Mouse (Mus musculus) neural tube, embryonic 13.5 days (tissue): ENCODE measurements around the gene Megf9. TPM values are rescaled to one million over a fixed set of nuclear protein-coding genes. Genes with fewer than 3 reads are reported as not detected.

Experiments
- ATAC-seq: fragments of 200-750 bp; cut with Nextera tagmentation; 2 replicates; pipeline ENCODE4 v1.8.0; 2017; ENCODE audit warnings: low read depth, mild to moderate bottlenecking, moderate TSS enrichment, moderate library complexity
- H3K27ac ChIP-seq: fragments of 300-500 bp; sonication (generic); replicated peaks from 2 replicates; pipeline ENCODE4 v1.5.1; 2015; ENCODE audit warnings: moderate library complexity, mild to moderate bottlenecking, inconsistent platforms
- H3K27me3 ChIP-seq: fragments of 300-500 bp; sonication (generic); 2 replicates; pipeline ENCODE4 v1.6.1; 2015; ENCODE audit warnings: mild to moderate bottlenecking, inconsistent platforms
- H3K36me3 ChIP-seq: fragments of 300-500 bp; sonication (generic); 2 replicates; pipeline ENCODE4 v1.6.1; 2015; ENCODE audit warnings: mild to moderate bottlenecking, inconsistent platforms
- H3K4me1 ChIP-seq: fragments of 300-500 bp; sonication (generic); replicated peaks from 2 replicates; pipeline ENCODE4 v1.6.1; 2015; ENCODE audit warnings: inconsistent platforms
- H3K4me2 ChIP-seq: fragments of 300-500 bp; sonication (generic); 2 replicates; pipeline ENCODE4 v1.6.1; 2015; ENCODE audit warnings: inconsistent platforms, mild to moderate bottlenecking, moderate library complexity
- H3K4me3 ChIP-seq: fragments of 300-500 bp; sonication (generic); 2 replicates; pipeline ENCODE4 v1.5.1; 2015; ENCODE audit warnings: mild to moderate bottlenecking, inconsistent platforms
- H3K9ac ChIP-seq: fragments of 300-500 bp; sonication (generic); 2 replicates; pipeline ENCODE4 v1.6.1; 2015; ENCODE audit warnings: moderate library complexity, mild to moderate bottlenecking, inconsistent platforms
- H3K9me3 ChIP-seq: fragments of 300-500 bp; sonication (generic); 2 replicates; pipeline ENCODE4 v1.6.1; 2016; ENCODE audit warnings: inconsistent platforms
- WGBS: fragments of 180-500 bp; shearing (Covaris S2); methylation state at CpG from one replicate; pipeline ENCODE4 v1.1.7; 2015; 5-methylcytosine and 5-hydroxymethylcytosine counted together
- polyA plus RNA-seq: library from polyadenylated mRNA; unstranded; fragments of >200 nt; fragmentation: Nextera tagmentation; extraction: Ambion mirVana; gene quantifications from 2 replicates; pipeline ENCODE4 v1.2.1, GENCODE M21; 2015

Gene Megf9
- polyA plus RNA-seq = 26.7 and 28.0 TPM in 2 replicates

- peak within 1 kb of the TSS; percentile 100 for H3K27ac ChIP-seq
- peaks cover 56% of the 10 kb centered on the region for H3K4me1 ChIP-seq
- WGBS = under 1% methylated on average over 46 of the region's 46 CpGs
- H3K9me3 ChIP-seq = no peaks in the 10 kb centered on the region
- peak within 1 kb of the TSS; percentile 85 for H3K4me2 ChIP-seq
- peak; percentile 98 for ATAC-seq
- H3K4me3 ChIP-seq = peak within 1 kb of the TSS; percentile 95
- H3K9ac ChIP-seq = peak within 1 kb of the TSS; percentile 98
- H3K36me3 ChIP-seq = no peaks in the 10 kb centered on the region
- H3K27me3 ChIP-seq = no peaks in the 10 kb centered on the region
Observed at GRCm38 (mm10) chr4:70534891-70535269, at the start of gene Megf9. TSS of gene Megf9 (minus strand) at chr4:70534995.

- H3K36me3 ChIP-seq = no peaks in the 10 kb centered on the region
- no peaks in the 10 kb centered on the region for H3K4me1 ChIP-seq
- WGBS = 49% methylated on average over 3 of the region's 3 CpGs
- H3K4me2 ChIP-seq = no peak overlapping the region
- no peak overlapping the region for H3K9ac ChIP-seq
- no peak for ATAC-seq
- H3K9me3 ChIP-seq = no peaks in the 10 kb centered on the region
- no peak overlapping the region for H3K4me3 ChIP-seq
- H3K27me3 ChIP-seq = no peaks in the 10 kb centered on the region
- H3K27ac ChIP-seq = no peak overlapping the region
Observed at GRCm38 (mm10) chr4:70579654-70580053, 44.9 kb upstream of the Megf9 start.

- WGBS = 78% methylated on average over 3 of the region's 3 CpGs
- H3K27me3 ChIP-seq = no peaks in the 10 kb centered on the region
Observed at GRCm38 (mm10) chr4:70578301-70578700, 43.5 kb upstream of the Megf9 start.

DNA sequence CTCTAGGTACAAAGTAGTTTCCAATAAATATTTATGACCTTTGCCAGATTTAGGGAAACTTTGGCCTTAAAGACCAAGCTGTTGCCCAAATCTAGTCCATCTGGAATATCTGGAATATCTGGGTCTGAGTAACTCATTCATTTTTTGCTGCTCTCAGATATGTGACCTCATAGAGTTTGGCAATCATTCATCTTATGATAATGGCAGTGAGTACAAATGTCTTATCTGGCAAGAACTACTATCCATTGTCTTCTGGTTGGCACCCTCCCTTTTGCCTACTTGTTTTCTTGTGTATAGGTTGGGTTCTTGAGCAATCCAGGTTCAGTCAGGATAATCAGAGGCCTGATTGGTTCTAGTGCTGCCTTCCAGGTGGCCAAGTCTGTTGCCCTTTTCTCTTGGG lies 41.3 kb upstream of the Megf9 start:
- no peaks in the 10 kb centered on the region for H3K27me3 ChIP-seq
- no peaks in the 10 kb centered on the region for H3K4me1 ChIP-seq
- ATAC-seq = no peak
- no peak overlapping the region for H3K4me2 ChIP-seq
- no peak overlapping the region for H3K9ac ChIP-seq
- H3K9me3 ChIP-seq = no peaks in the 10 kb centered on the region
- no peak overlapping the region for H3K4me3 ChIP-seq
- no peak overlapping the region for H3K27ac ChIP-seq
- no peaks in the 10 kb centered on the region for H3K36me3 ChIP-seq

More at GRCm38 (mm10) chr4:70578301-70578700, 43.5 kb upstream of the Megf9 start:
- Histone ChIP-seq H3K9ac (no peak overlapping the region), H3K9me3 (no peaks in the 10 kb centered on the region), H3K36me3 (no peaks in the 10 kb centered on the region), H3K27ac (no peak overlapping the region), H3K4me2 (no peak overlapping the region), H3K4me1 (no peaks in the 10 kb centered on the region), H3K4me3 (no peak overlapping the region)
- no peak for ATAC-seq

GRCm38 (mm10) chr4:70573926-70574325 lies 39.1 kb upstream of the Megf9 start:
- Histone ChIP-seq H3K27ac (no peak overlapping the region), H3K27me3 (no peaks in the 10 kb centered on the region), H3K9ac (no peak overlapping the region), H3K9me3 (no peaks in the 10 kb centered on the region), H3K4me1 (no peaks in the 10 kb centered on the region), H3K4me3 (no peak overlapping the region), H3K36me3 (no peaks in the 10 kb centered on the region), H3K4me2 (no peak overlapping the region)
- 90% methylated on average over 2 of the region's 2 CpGs for WGBS
- no peak for ATAC-seq

DNA sequence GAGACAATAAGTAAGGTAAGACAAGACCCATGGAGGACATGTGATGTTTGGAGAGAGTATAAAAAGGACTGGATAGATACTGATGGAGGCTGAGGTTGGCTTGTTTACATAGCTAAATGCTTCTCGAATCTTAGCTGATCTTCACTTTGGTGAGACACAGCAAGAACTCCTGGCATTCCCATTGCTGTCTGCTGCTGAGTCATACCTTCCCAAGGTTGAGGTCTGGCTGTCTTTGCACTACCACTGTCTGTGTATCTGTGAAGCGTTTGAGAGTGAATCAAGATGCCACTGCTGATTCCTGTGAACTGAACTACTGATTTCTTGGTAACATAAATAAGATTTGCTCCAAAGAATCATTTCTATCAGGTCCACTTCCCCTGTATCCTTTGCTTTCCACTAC lies 19.1 kb upstream of the Megf9 start:
- no peak for ATAC-seq
- H3K9ac ChIP-seq = no peak overlapping the region
- no peak overlapping the region for H3K4me2 ChIP-seq
- no peak overlapping the region for H3K27ac ChIP-seq
- no peaks in the 10 kb centered on the region for H3K36me3 ChIP-seq
- no peaks in the 10 kb centered on the region for H3K9me3 ChIP-seq
- H3K4me3 ChIP-seq = no peak overlapping the region
- 71% methylated on average over 2 of the region's 2 CpGs for WGBS
- no peaks in the 10 kb centered on the region for H3K4me1 ChIP-seq
- no peaks in the 10 kb centered on the region for H3K27me3 ChIP-seq

- Histone ChIP-seq H3K36me3 (no peaks in the 10 kb centered on the region), H3K27me3 (no peaks in the 10 kb centered on the region), H3K9ac (no peak overlapping the region), H3K4me3 (no peak overlapping the region), H3K27ac (no peak overlapping the region), H3K4me1 (no peaks in the 10 kb centered on the region), H3K9me3 (no peaks in the 10 kb centered on the region), H3K4me2 (no peak overlapping the region)
- no peak for ATAC-seq
- 82% methylated on average over 5 of the region's 5 CpGs for whole genome bisulfite sequencing
Observed at GRCm38 (mm10) chr4:70553230-70553797, 18.5 kb upstream of the Megf9 start.

GRCm38 (mm10) chr4:70552120-70552519 lies 17.3 kb upstream of the Megf9 start:
- Histone ChIP-seq H3K9me3 (no peaks in the 10 kb centered on the region), H3K4me3 (no peak overlapping the region), H3K4me2 (no peak overlapping the region), H3K4me1 (no peaks in the 10 kb centered on the region), H3K27me3 (no peaks in the 10 kb centered on the region), H3K9ac (no peak overlapping the region), H3K36me3 (no peaks in the 10 kb centered on the region), H3K27ac (no peak overlapping the region)
- no peak for ATAC-seq
- WGBS = 42% methylated on average over 4 of the region's 4 CpGs

GRCm38 (mm10) chr4:70547411-70548148 lies 12.8 kb upstream of the Megf9 start:
- H3K27me3 ChIP-seq = no peaks in the 10 kb centered on the region
- H3K36me3 ChIP-seq = no peaks in the 10 kb centered on the region
- no peaks in the 10 kb centered on the region for H3K4me1 ChIP-seq
- H3K9ac ChIP-seq = no peak overlapping the region
- no peaks in the 10 kb centered on the region for H3K9me3 ChIP-seq
- WGBS = 88% methylated on average over 8 of the region's 8 CpGs
- no peak overlapping the region for H3K4me3 ChIP-seq
- no peak overlapping the region for H3K4me2 ChIP-seq
- no peak overlapping the region for H3K27ac ChIP-seq
- ATAC-seq = no peak

- Histone ChIP-seq H3K4me1 (no peaks in the 10 kb centered on the region), H3K27me3 (no peaks in the 10 kb centered on the region), H3K4me2 (no peak overlapping the region), H3K27ac (no peak overlapping the region), H3K4me3 (no peak overlapping the region), H3K36me3 (no peaks in the 10 kb centered on the region), H3K9me3 (no peaks in the 10 kb centered on the region), H3K9ac (no peak overlapping the region)
- 70% methylated on average over 2 of the region's 2 CpGs for WGBS
- no peak for ATAC-seq
Observed at GRCm38 (mm10) chr4:70545869-70546542, 11.2 kb upstream of the Megf9 start.

DNA sequence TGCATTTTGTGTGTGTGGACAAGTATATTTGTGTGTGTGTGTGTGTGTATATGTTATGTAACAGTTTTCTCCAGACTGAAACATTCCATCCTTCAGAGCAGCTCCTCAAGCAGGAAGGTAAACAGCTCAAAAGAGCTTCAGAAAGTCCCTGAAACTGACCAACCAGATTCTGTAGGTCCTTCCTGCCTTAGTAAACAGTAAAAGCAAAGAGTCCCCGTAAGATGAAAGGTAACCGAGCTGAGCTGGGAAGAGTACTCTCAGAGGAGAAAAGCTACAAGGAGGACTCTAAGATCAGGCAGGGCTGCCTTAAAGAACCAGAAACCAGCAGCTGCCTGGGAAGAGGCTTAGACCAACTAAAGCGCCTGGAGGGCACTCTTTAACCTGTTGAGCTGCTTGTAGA lies 9.6 kb upstream of the Megf9 start:
- Histone ChIP-seq H3K9ac (no peak overlapping the region), H3K27me3 (no peaks in the 10 kb centered on the region), H3K4me2 (no peak overlapping the region), H3K4me1 (no peaks in the 10 kb centered on the region), H3K9me3 (no peaks in the 10 kb centered on the region), H3K27ac (no peak overlapping the region), H3K36me3 (no peaks in the 10 kb centered on the region), H3K4me3 (no peak overlapping the region)
- WGBS = 77% methylated on average over 3 of the region's 3 CpGs
- no peak for ATAC-seq

GRCm38 (mm10) chr4:70542387-70542786 lies 7.6 kb upstream of the Megf9 start:
- H3K27ac ChIP-seq = no peak overlapping the region
- H3K9me3 ChIP-seq = no peaks in the 10 kb centered on the region
- H3K27me3 ChIP-seq = no peaks in the 10 kb centered on the region
- no peak overlapping the region for H3K4me3 ChIP-seq
- no peak for ATAC-seq
- WGBS = 62% methylated on average over 2 of the region's 2 CpGs
- H3K4me2 ChIP-seq = no peak overlapping the region
- H3K4me1 ChIP-seq = no peaks in the 10 kb centered on the region
- H3K9ac ChIP-seq = no peak overlapping the region
- H3K36me3 ChIP-seq = no peaks in the 10 kb centered on the region
